Mouse (Mus musculus): ENCODE results near the gene Dctn2.

- TF ChIP-seq CTCF (IDR thresholded peaks at IDR 0.05; ENCODE audit: low read depth, low read length) (no peak), POLR2A (IDR thresholded peaks at IDR 0.05; ENCODE audit: extremely low read depth, insufficient read depth, low read length) (no peak)
Measured at GRCm38 (mm10) chr10:127322669-127323068, 56.5 kb downstream of the Dctn2 start.

Measured in liver, adult 2 months (tissue).